Mouse (Mus musculus) mature B cell (primary cell): ENCODE data around the gene Fasn.
"Not testable (repeated sequence)": the region's sequence is repeated elsewhere in the genome, so short reads cannot be mapped to it uniquely, and the experiment has no call there.

ENCODE experiments used
- in situ Hi-C: fragments of 300-500 bp; cut with MboI; formaldehyde crosslinking; loops from 2 replicates; pipeline ENCODE4 v1.14.3; 2019

Gene Fasn

GRCm38 (mm10) chr11:120798244-120798643, 26.1 kb downstream of the Fasn start:
- in situ Hi-C loops, result no loop called here

- in situ Hi-C loops, result no loop called here
These were observed 27.8 kb downstream of the Fasn start for GRCm38 (mm10) chr11:120796614-120796946.

GRCm38 (mm10) chr11:120795756-120796613, 28.4 kb downstream of the Fasn start, which contains the start of gene Dus1l:
Gene Dus1l (minus strand): TSS chr11:120796403.
- in situ Hi-C loops, result no loop called here

- in situ Hi-C loops, result no loop called here
These were observed 31.7 kb downstream of the Fasn start for GRCm38 (mm10) chr11:120792652-120793051.

GRCm38 (mm10) chr11:120789810-120790209, 34.5 kb downstream of the Fasn start:
- in situ Hi-C loops, result no loop called here

GRCm38 (mm10) chr11:120789355-120789754, 35.0 kb downstream of the Fasn start:
- in situ Hi-C loops, result no loop called here

- in situ Hi-C loops, result not testable (repeated sequence)
These were observed 35.9 kb downstream of the Fasn start for GRCm38 (mm10) chr11:120788460-120788859.

GRCm38 (mm10) chr11:120785145-120785544, 39.2 kb downstream of the Fasn start:
- in situ Hi-C loops, result no loop called here

GRCm38 (mm10) chr11:120784064-120784791, 40.1 kb downstream of the Fasn start, which contains the start of the genes Rfng and Gps1:
Gene Rfng (minus strand): TSS chr11:120784207.
Gene Gps1 (plus strand): TSS chr11:120784272.
- in situ Hi-C loops, result no loop called here

GRCm38 (mm10) chr11:120783426-120784063, 40.8 kb downstream of the Fasn start:
- in situ Hi-C loops, result no loop called here

GRCm38 (mm10) chr11:120781361-120781760, 43.0 kb downstream of the Fasn start:
- in situ Hi-C loops, result not testable (repeated sequence)

GRCm38 (mm10) chr11:120779876-120780275, 44.5 kb downstream of the Fasn start:
- in situ Hi-C loops, result no loop called here

- in situ Hi-C loops, result no loop called here
These were observed 47.2 kb downstream of the Fasn start for GRCm38 (mm10) chr11:120777123-120777522.

GRCm38 (mm10) chr11:120775774-120776469, 48.4 kb downstream of the Fasn start:
- in situ Hi-C loops, result no loop called here

- in situ Hi-C loops, result no loop called here
These were observed 50.7 kb downstream of the Fasn start for GRCm38 (mm10) chr11:120773463-120774190.

GRCm38 (mm10) chr11:120772749-120773148, 51.6 kb downstream of the Fasn start:
- in situ Hi-C loops, result no loop called here

GRCm38 (mm10) chr11:120768206-120768605, 56.1 kb downstream of the Fasn start:
- in situ Hi-C loops, result no loop called here

- in situ Hi-C loops, result not testable (repeated sequence)
These were observed 57.3 kb downstream of the Fasn start for GRCm38 (mm10) chr11:120767023-120767422.

GRCm38 (mm10) chr11:120763121-120763999, 61.0 kb downstream of the Fasn start:
- in situ Hi-C loops, result not testable (repeated sequence)

GRCm38 (mm10) chr11:120762672-120763041, 61.7 kb downstream of the Fasn start, which contains the start of gene Hmga1b:
Gene Hmga1b (plus strand): TSS chr11:120762794.
- in situ Hi-C loops, result not testable (repeated sequence)
